Mouse (Mus musculus) G1E (cell line): Measurements from ENCODE around the gene Ogdhl.

Experiments
- CTCF ChIP-seq: IDR thresholded peaks from 2 replicates; pipeline ENCODE4 v1.5.1; 2012; ENCODE audit warnings: low read depth, low read length, inconsistent platforms, mixed read lengths
- GATA1 ChIP-seq: IDR thresholded peaks from 2 replicates; pipeline ENCODE4 v1.6.1; 2012; ENCODE audit warnings: borderline replicate concordance, low read length, inconsistent platforms, mixed read lengths
- GATA2 ChIP-seq: IDR thresholded peaks from 2 replicates; pipeline ENCODE4 v1.6.1; 2012; ENCODE audit warnings: low read depth, low read length, inconsistent platforms, borderline replicate concordance
- POLR2AphosphoS5 ChIP-seq: IDR thresholded peaks from 2 replicates; pipeline ENCODE4 v1.6.1; 2012; ENCODE audit warnings: low read depth, low read length, inconsistent platforms; ENCODE audit not compliant: insufficient replicate concordance
- TAL1 ChIP-seq: conservative IDR thresholded peaks from 2 replicates; pipeline ENCODE4 v1.6.1; 2012; ENCODE audit warnings: low read depth, low read length, inconsistent platforms, mixed read lengths

DNA sequence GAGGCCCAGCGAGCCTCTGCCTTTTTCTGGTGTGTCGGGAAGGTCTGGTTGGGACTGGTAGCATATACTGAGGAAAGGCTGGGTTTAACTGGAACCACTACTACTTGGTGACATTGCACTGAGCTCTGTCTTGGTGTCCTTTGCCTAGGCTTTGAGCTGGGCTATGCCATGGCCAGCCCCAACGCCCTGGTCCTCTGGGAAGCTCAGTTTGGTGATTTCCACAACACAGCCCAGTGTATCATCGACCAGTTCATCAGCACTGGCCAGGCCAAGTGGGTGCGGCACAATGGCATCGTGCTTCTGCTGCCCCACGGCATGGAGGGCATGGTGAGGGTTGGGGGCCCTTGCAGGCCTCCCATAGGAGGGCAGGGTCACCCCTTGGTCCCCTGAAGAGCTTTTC lies 22.4 kb downstream of the Ogdhl start:
- TF ChIP-seq TAL1: no peak
- no peak for TF ChIP-seq GATA1
- no peak for TF ChIP-seq CTCF
- TF ChIP-seq POLR2AphosphoS5: no peak
- no peak for TF ChIP-seq GATA2
